Mouse (Mus musculus) ES-E14 (cell line): ENCODE measurements around the gene F10. TPM values are rescaled to one million over a fixed set of nuclear protein-coding genes. Genes with fewer than 3 reads are reported as not detected.

ENCODE experiments used
- DNase-seq: peaks from one replicate; pipeline ENCODE4 v3.0.0-alpha.2; 2013; ENCODE audit warnings: low read depth, low spot score
- H3K27ac ChIP-seq: 2 replicates; pipeline ENCODE4 v1.5.1; 2012; ENCODE audit warnings: low read depth, mild to moderate bottlenecking, low read length, moderate library complexity, mixed read lengths; ENCODE audit not compliant: poor library complexity, insufficient read depth, severe bottlenecking
- H3K36me3 ChIP-seq: 2 replicates; pipeline ENCODE4 v1.6.1; 2012; ENCODE audit warnings: mild to moderate bottlenecking, low read length, moderate library complexity, mixed read lengths; ENCODE audit not compliant: control insufficient read depth, poor library complexity, insufficient read depth, severe bottlenecking
- H3K4me1 ChIP-seq, 2 experiments: fragments of 150-350 bp in 1 of 2; sonication (generic) in 1 of 2; 2 replicates each; pipeline ENCODE4 v1.6.1; 2012; ENCODE audit warnings: low read length in 2 of 2, mild to moderate bottlenecking in 1 of 2, mixed read lengths in 1 of 2; ENCODE audit not compliant: control insufficient read depth in 2 of 2, insufficient read depth in 2 of 2, poor library complexity in 1 of 2
- H3K4me3 ChIP-seq, 2 experiments: fragments of 150-350 bp in 1 of 2; sonication (generic) in 1 of 2; 2 replicates each; pipeline ENCODE4 v1.5.1; 2012; ENCODE audit warnings: low read length in 2 of 2, low read depth in 1 of 2, mild to moderate bottlenecking in 1 of 2, mixed read lengths in 1 of 2; ENCODE audit not compliant: insufficient read depth in 1 of 2, poor library complexity in 1 of 2, severe bottlenecking in 1 of 2
- H3K9ac ChIP-seq: 2 replicates; pipeline ENCODE4 v1.6.1; 2012; ENCODE audit warnings: low read depth, mild to moderate bottlenecking, low read length, mixed read lengths; ENCODE audit not compliant: poor library complexity, insufficient read depth, severe bottlenecking
- H3K9me3 ChIP-seq: fragments of 150-350 bp; sonication (generic); 2 replicates; pipeline ENCODE4 v1.6.1; 2012; ENCODE audit warnings: low read depth, mild to moderate bottlenecking, low read length; ENCODE audit not compliant: control insufficient read depth, insufficient read depth
- CHD2 ChIP-seq: IDR thresholded peaks from 2 replicates; pipeline ENCODE4 v1.6.1; 2014; ENCODE audit warnings: mild to moderate bottlenecking, low read depth, low read length, inconsistent platforms
- HCFC1 ChIP-seq: IDR thresholded peaks from 2 replicates; pipeline ENCODE4 v1.6.1; 2012; ENCODE audit warnings: low read length, inconsistent platforms, borderline replicate concordance; ENCODE audit not compliant: insufficient read depth
- MAFK ChIP-seq: IDR thresholded peaks from 2 replicates; pipeline ENCODE4 v1.6.1; 2014; ENCODE audit warnings: mild to moderate bottlenecking, low read depth, low read length, inconsistent platforms; ENCODE audit not compliant: insufficient read depth
- ZC3H11A ChIP-seq: IDR thresholded peaks from 2 replicates; pipeline ENCODE4 v1.6.1; 2012; ENCODE audit warnings: low read depth, mild to moderate bottlenecking, inconsistent platforms, low read length, borderline replicate concordance
- ZNF384 ChIP-seq: IDR thresholded peaks from 2 replicates; pipeline ENCODE4 v1.6.1; 2012; ENCODE audit warnings: low read depth, low read length, inconsistent platforms
- in situ Hi-C, 2 experiments: fragments of 600-800 bp; cut with MboI; formaldehyde crosslinking; loops; one replicate each; pipeline ENCODE4 v1.15.1; 2025; ENCODE audit warnings: low sequenced_read_pairs in 2 of 2, inconsistent platforms in 1 of 2; ENCODE audit not compliant: unreplicated experiment in 2 of 2
- total RNA-seq: library from RNA; depleted of rRNA; stranded (reverse); fragments of 300-350 nt; gene quantifications from 2 replicates; pipeline ENCODE4 v1.2.3, GENCODE M21; 2012

F10 gene
- total RNA-seq, 1 experiment: not detected

- no peaks in the 10 kb centered on the region for H3K9me3 ChIP-seq
- no peaks in the 10 kb centered on the region for H3K4me1 ChIP-seq
- no peak for DNase-seq
- no peak overlapping the region for H3K27ac ChIP-seq
- no peaks in the 10 kb centered on the region for H3K36me3 ChIP-seq
- in situ Hi-C loops: no loop called here
- H3K9ac ChIP-seq: no peak overlapping the region
- TF ChIP-seq ZNF384: no peak
- TF ChIP-seq HCFC1: no peak
- no peak for TF ChIP-seq ZC3H11A
- TF ChIP-seq CHD2: no peak
- TF ChIP-seq MAFK: no peak
- no peak overlapping the region for H3K4me3 ChIP-seq
These were observed 9.5 kb upstream of the F10 start for GRCm38 (mm10) chr8:13027615-13028014.

DNA sequence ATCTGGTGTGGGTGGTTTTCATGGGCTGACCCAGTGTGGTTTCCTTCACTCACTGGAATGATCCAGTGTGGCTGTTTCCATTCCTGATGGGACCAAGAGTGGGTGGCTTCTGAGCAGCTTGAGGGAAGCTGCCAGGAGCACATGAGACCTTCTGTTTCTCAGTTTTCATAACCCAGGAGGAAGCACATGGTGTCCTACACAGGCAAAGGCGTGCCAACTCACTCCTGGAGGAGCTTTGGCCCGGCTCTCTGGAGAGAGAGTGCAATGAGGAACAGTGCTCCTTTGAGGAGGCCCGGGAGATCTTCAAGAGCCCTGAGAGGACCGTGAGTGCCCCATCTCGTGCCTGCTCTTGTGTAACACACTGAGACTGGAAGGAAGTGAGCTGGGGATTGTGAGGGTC lies 8.6 kb upstream of the F10 start:
- in situ Hi-C loops: no loop called here
- Histone ChIP-seq H3K27ac (no peak overlapping the region), H3K4me3 (no peak overlapping the region), H3K9ac (no peak overlapping the region), H3K36me3 (no peaks in the 10 kb centered on the region), H3K4me1 (no peaks in the 10 kb centered on the region), H3K9me3 (no peaks in the 10 kb centered on the region)
- DNase-seq: no peak
- no peak for TF ChIP-seq ZNF384
- TF ChIP-seq ZC3H11A: no peak
- TF ChIP-seq HCFC1: no peak
- no peak for TF ChIP-seq MAFK
- TF ChIP-seq CHD2: no peak

DNA sequence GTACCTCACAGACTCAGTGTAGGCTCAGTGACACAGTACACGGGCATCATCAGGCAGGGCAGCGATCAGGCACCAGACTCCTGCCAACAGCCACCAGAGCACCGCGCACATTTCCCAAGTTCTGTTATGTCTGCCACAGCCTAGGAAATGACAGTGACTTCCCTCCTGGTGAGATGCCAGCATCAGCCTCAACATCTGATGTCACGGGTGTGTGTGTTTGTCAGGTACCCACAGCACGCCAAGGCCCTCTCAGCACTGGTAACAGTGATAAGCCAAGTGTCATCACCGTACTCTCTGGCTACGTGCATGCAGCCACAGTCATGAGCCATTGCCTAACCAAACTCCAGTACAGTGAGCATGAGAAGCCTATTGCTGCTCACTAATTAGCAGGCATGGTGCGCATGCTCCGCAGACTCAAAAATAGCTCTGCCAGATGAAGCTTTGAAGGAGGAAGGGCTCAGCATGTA lies 729 bp upstream of the F10 start:
- no peaks in the 10 kb centered on the region for H3K4me1 ChIP-seq
- H3K4me3 ChIP-seq: no peak overlapping the region
- no peaks in the 10 kb centered on the region for H3K9me3 ChIP-seq
- H3K27ac ChIP-seq: no peak overlapping the region
- in situ Hi-C loops: no loop called here
- H3K9ac ChIP-seq: no peak overlapping the region
- TF ChIP-seq ZNF384 (no peak), MAFK (no peak), ZC3H11A (no peak), CHD2 (no peak), HCFC1 (no peak)
- H3K36me3 ChIP-seq: no peaks in the 10 kb centered on the region
- DNase-seq: no peak

DNA sequence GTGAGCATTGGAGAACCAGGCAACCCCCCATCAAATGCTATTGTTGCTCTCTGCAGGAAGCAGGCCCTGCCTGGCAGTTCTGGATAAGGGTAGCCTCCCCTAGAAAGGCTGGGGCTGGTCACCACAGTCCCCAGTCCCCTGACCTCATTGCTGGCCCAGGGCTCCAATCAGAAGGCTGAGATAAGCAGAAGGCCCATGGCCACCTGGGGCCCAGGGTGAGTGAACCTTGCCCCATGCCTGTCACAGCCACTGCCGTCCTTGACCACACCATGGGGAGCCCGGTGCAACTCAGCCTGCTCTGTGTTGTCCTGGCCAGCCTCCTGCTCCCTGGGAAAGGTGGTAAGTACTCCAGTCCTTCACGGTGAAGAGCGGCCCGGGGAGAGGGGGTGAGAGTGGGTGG lies 461 bp downstream of the F10 start:
- Histone ChIP-seq H3K9ac (no peak overlapping the region), H3K36me3 (no peaks in the 10 kb centered on the region), H3K4me3 (no peak overlapping the region), H3K4me1 (no peaks in the 10 kb centered on the region), H3K27ac (no peak overlapping the region), H3K9me3 (no peaks in the 10 kb centered on the region)
- in situ Hi-C loops: no loop called here
- TF ChIP-seq ZNF384 (no peak), CHD2 (no peak), MAFK (no peak), HCFC1 (no peak), ZC3H11A (no peak)
- no peak for DNase-seq

- Histone ChIP-seq H3K9ac (no peak overlapping the region), H3K27ac (no peak overlapping the region), H3K9me3 (no peaks in the 10 kb centered on the region), H3K4me1 (no peaks in the 10 kb centered on the region), H3K4me3 (no peak overlapping the region), H3K36me3 (no peaks in the 10 kb centered on the region)
- in situ Hi-C loops: no loop called here
- DNase-seq: no peak
- TF ChIP-seq ZC3H11A (no peak), CHD2 (no peak), ZNF384 (no peak), HCFC1 (no peak)
These were observed 1.9 kb downstream of the F10 start for GRCm38 (mm10) chr8:13039054-13039453.
